Mouse (Mus musculus) neural tube, embryonic 14.5 days (tissue): ENCODE results near the gene Wasf1. TPM values are rescaled to one million over a fixed set of nuclear protein-coding genes. Genes with fewer than 3 reads are reported as not detected.

ENCODE experiments used
- ATAC-seq: fragments of 200-750 bp; cut with Nextera tagmentation; 2 replicates; pipeline ENCODE4 v1.8.0; 2017; ENCODE audit warnings: low read depth, mild to moderate bottlenecking, moderate TSS enrichment, moderate library complexity
- H3K27ac ChIP-seq: fragments of 300-500 bp; sonication (generic); 2 replicates; pipeline ENCODE4 v1.5.1; 2014; ENCODE audit warnings: low read depth, mild to moderate bottlenecking, control low read depth, low read length, moderate library complexity, mixed read lengths
- H3K27me3 ChIP-seq: fragments of 300-500 bp; sonication (generic); 2 replicates; pipeline ENCODE4 v1.6.1; 2014; ENCODE audit warnings: low read length; ENCODE audit not compliant: control insufficient read depth, insufficient read depth
- H3K36me3 ChIP-seq: fragments of 300-500 bp; sonication (generic); 2 replicates; pipeline ENCODE4 v1.6.1; 2014; ENCODE audit warnings: low read length, mixed read lengths; ENCODE audit not compliant: control insufficient read depth, insufficient read depth
- H3K4me1 ChIP-seq: fragments of 300-500 bp; sonication (generic); 2 replicates; pipeline ENCODE4 v1.6.1; 2014; ENCODE audit warnings: low read length; ENCODE audit not compliant: control insufficient read depth, insufficient read depth
- H3K4me2 ChIP-seq: fragments of 300-500 bp; sonication (generic); 2 replicates; pipeline ENCODE4 v1.6.1; 2014; ENCODE audit warnings: mild to moderate bottlenecking, low read depth, low read length, control low read depth
- H3K4me3 ChIP-seq: fragments of 300-500 bp; sonication (generic); 2 replicates; pipeline ENCODE4 v1.5.1; 2014; ENCODE audit warnings: low read depth, low read length, control low read depth, mixed read lengths
- H3K9ac ChIP-seq: fragments of 300-500 bp; sonication (generic); replicated peaks from 2 replicates; pipeline ENCODE4 v1.6.1; 2014; ENCODE audit warnings: low read depth, mild to moderate bottlenecking, control low read depth, low read length, mixed read lengths
- H3K9me3 ChIP-seq: fragments of 300-500 bp; sonication (generic); 2 replicates; pipeline ENCODE4 v1.6.1; 2016; ENCODE audit warnings: low read length; ENCODE audit not compliant: control insufficient read depth
- WGBS: fragments of 180-500 bp; shearing (Covaris S2); extraction: QIAGEN DNeasy Blood & Tissue Kit; methylation state at CpG from one replicate; pipeline ENCODE4 v1.1.7; 2014; 5-methylcytosine and 5-hydroxymethylcytosine counted together
- polyA plus RNA-seq: library from polyadenylated mRNA; unstranded; fragments of >200 nt; fragmentation: Nextera tagmentation; extraction: Ambion mirVana; gene quantifications from 2 replicates; pipeline ENCODE4 v1.2.1, GENCODE M21; 2014

Wasf1 gene
- polyA plus RNA-seq, 1 experiment from 2014 or later, result 112 TPM

DNA sequence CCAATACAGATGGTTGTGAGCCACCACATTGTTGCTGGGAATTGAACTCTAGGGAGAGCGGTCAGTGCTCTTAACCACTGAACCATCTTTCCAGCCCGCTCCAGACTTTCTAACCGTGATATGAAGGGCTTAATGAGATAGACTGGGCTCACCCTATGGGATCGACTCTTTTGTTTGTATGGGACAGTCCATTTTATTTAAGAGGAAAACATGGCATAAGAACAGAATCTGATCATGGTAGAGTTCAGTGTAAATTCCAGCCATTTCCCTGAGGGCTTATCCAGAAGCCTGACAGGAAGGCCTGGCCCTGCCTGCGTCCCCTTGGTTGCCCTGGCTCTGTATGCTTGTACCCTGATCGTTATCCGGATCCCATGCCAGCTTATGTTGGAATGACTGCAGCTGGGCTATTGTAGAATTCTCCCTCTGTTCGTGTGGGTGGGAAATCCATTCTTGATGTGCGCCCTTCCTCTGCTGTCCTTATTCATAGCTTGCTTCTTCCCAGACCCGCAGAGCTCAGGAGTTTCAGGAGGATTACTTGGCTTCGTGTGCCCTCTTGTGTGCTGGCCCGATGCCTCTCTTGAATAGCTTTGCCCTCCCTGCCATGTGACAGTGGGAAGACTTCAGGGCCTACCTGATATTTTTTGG, 87.4 kb downstream of the Wasf1 start:
- Histone ChIP-seq H3K9ac (no peak overlapping the region), H3K4me3 (no peak overlapping the region), H3K27me3 (no peaks in the 10 kb centered on the region), H3K9me3 (no peaks in the 10 kb centered on the region), H3K36me3 (no peaks in the 10 kb centered on the region), H3K27ac (no peak overlapping the region), H3K4me2 (no peak overlapping the region), H3K4me1 (no peaks in the 10 kb centered on the region)
- 65% methylated on average over 12 of the region's 12 CpGs for WGBS
- ATAC-seq, result peak; percentile 19; the same call in 1 of the 2 replicates

DNA sequence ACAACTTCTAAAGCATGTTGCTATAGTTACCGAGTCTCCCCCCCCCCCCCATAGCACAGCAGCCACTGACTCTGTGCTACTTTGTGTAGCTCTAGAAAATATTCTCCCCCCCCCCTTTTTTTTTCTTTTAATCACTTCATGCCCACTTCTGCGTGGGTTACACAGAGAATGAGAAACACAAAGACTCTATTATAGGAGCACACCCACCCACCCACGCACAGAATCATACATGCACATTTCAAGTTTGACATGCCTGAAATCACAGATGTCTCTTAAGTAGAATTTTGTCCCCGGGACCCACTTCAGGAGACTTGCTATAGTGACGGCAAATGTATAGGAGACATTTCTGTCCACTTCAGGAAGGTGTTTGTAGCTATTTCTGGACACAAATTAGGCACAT, 88.0 kb downstream of the Wasf1 start:
- Histone ChIP-seq H3K9me3 (no peaks in the 10 kb centered on the region), H3K27me3 (no peaks in the 10 kb centered on the region), H3K4me1 (no peaks in the 10 kb centered on the region), H3K9ac (no peak overlapping the region), H3K27ac (no peak overlapping the region), H3K4me2 (no peak overlapping the region), H3K4me3 (no peak overlapping the region), H3K36me3 (no peaks in the 10 kb centered on the region)
- ATAC-seq, result no peak
- 64% methylated on average over 5 of the region's 5 CpGs for WGBS

DNA sequence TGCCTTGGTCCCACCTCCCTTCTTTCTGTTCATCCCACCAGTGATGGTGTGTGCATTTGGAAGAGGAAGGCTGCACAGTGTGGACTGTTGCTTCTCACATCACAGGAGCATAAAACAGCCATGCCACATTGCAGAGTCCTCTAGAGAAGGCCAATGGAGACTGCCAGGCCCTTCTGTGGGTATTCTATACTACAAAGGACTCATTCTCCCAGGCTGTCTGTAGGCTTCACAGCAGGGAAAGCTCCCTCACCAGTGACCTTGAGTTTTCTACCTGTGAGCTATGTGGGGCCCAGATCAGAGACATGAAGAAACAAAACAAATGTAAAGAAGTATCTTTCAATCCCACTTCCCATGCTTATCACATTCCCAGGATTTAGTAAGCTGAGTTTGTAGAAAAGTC, 100.5 kb downstream of the Wasf1 start:
- Histone ChIP-seq H3K27me3 (no peaks in the 10 kb centered on the region), H3K9me3 (no peaks in the 10 kb centered on the region), H3K9ac (no peak overlapping the region), H3K4me2 (no peak overlapping the region), H3K27ac (no peak overlapping the region), H3K4me3 (no peak overlapping the region), H3K36me3 (no peaks in the 10 kb centered on the region), H3K4me1 (no peaks in the 10 kb centered on the region)
- ATAC-seq, result no peak

- no peaks in the 10 kb centered on the region for H3K9me3 ChIP-seq
- ATAC-seq, result 0 out of 2 replicates have a peak, but pooled peaks have one; percentile 46
- 70% methylated on average over 3 of the region's 3 CpGs for WGBS
Observed at GRCm38 (mm10) chr10:40984600-40984999, 101.3 kb downstream of the Wasf1 start.

GRCm38 (mm10) chr10:40985350-40985749, 102.1 kb downstream of the Wasf1 start:
- 17% methylated on average over 10 of the region's 13 CpGs for WGBS
- no peaks in the 10 kb centered on the region for H3K36me3 ChIP-seq
- ATAC-seq, result peak; percentile 94
- no peak overlapping the region for H3K27ac ChIP-seq
- H3K4me1 ChIP-seq, result no peaks in the 10 kb centered on the region
- H3K4me2 ChIP-seq, result 0 out of 2 replicates have a peak overlapping the region, but pooled peaks have one; percentile 8
- H3K27me3 ChIP-seq, result no peaks in the 10 kb centered on the region
- no peak overlapping the region for H3K4me3 ChIP-seq
- no peak overlapping the region for H3K9ac ChIP-seq
- no peaks in the 10 kb centered on the region for H3K9me3 ChIP-seq

More at GRCm38 (mm10) chr10:40984600-40984999, 101.3 kb downstream of the Wasf1 start:
- no peaks in the 10 kb centered on the region for H3K4me1 ChIP-seq
- H3K4me3 ChIP-seq, result no peak overlapping the region
- H3K4me2 ChIP-seq, result no peak overlapping the region
- no peak overlapping the region for H3K27ac ChIP-seq
- H3K9ac ChIP-seq, result no peak overlapping the region
- no peaks in the 10 kb centered on the region for H3K36me3 ChIP-seq
- H3K27me3 ChIP-seq, result no peaks in the 10 kb centered on the region

Other genes starting within 250 kb of the Wasf1 start
- 0.83 and 1.1 TPM in 2 replicates for gene Mettl24, start 200.2 kb upstream of the Wasf1 start, polyA plus RNA-seq
- gene Cdc40, start 164 bp upstream of the Wasf1 start, polyA plus RNA-seq, result 26.5 and 29.7 TPM in 2 replicates
- gene Gpr6, start 188.8 kb downstream of the Wasf1 start, polyA plus RNA-seq, result 0.33 and 0.92 TPM in 2 replicates